Mouse (Mus musculus) ES-E14 (cell line): Measurements from ENCODE around the gene Acot11. TPM values are rescaled to one million over a fixed set of nuclear protein-coding genes. Genes with fewer than 3 reads are reported as not detected.

ENCODE experiments used
- DNase-seq: peaks from one replicate; pipeline ENCODE4 v3.0.0-alpha.2; 2013; ENCODE audit warnings: low read depth, low spot score
- H3K27ac ChIP-seq: 2 replicates; pipeline ENCODE4 v1.5.1; 2012; ENCODE audit warnings: low read depth, mild to moderate bottlenecking, low read length, moderate library complexity, mixed read lengths; ENCODE audit not compliant: poor library complexity, insufficient read depth, severe bottlenecking
- H3K36me3 ChIP-seq: 2 replicates; pipeline ENCODE4 v1.6.1; 2012; ENCODE audit warnings: mild to moderate bottlenecking, low read length, moderate library complexity, mixed read lengths; ENCODE audit not compliant: control insufficient read depth, poor library complexity, insufficient read depth, severe bottlenecking
- H3K4me1 ChIP-seq, 2 experiments: fragments of 150-350 bp in 1 of 2; sonication (generic) in 1 of 2; 2 replicates each; pipeline ENCODE4 v1.6.1; 2012; ENCODE audit warnings: low read length in 2 of 2, mild to moderate bottlenecking in 1 of 2, mixed read lengths in 1 of 2; ENCODE audit not compliant: control insufficient read depth in 2 of 2, insufficient read depth in 2 of 2, poor library complexity in 1 of 2
- H3K4me3 ChIP-seq, 2 experiments: fragments of 150-350 bp in 1 of 2; sonication (generic) in 1 of 2; 2 replicates each; pipeline ENCODE4 v1.5.1; 2012; ENCODE audit warnings: low read length in 2 of 2, low read depth in 1 of 2, mild to moderate bottlenecking in 1 of 2, mixed read lengths in 1 of 2; ENCODE audit not compliant: insufficient read depth in 1 of 2, poor library complexity in 1 of 2, severe bottlenecking in 1 of 2
- H3K9ac ChIP-seq: 2 replicates; pipeline ENCODE4 v1.6.1; 2012; ENCODE audit warnings: low read depth, mild to moderate bottlenecking, low read length, mixed read lengths; ENCODE audit not compliant: poor library complexity, insufficient read depth, severe bottlenecking
- H3K9me3 ChIP-seq: fragments of 150-350 bp; sonication (generic); 2 replicates; pipeline ENCODE4 v1.6.1; 2012; ENCODE audit warnings: low read depth, mild to moderate bottlenecking, low read length; ENCODE audit not compliant: control insufficient read depth, insufficient read depth
- CHD2 ChIP-seq: IDR thresholded peaks from 2 replicates; pipeline ENCODE4 v1.6.1; 2014; ENCODE audit warnings: mild to moderate bottlenecking, low read depth, low read length, inconsistent platforms
- HCFC1 ChIP-seq: IDR thresholded peaks from 2 replicates; pipeline ENCODE4 v1.6.1; 2012; ENCODE audit warnings: low read length, inconsistent platforms, borderline replicate concordance; ENCODE audit not compliant: insufficient read depth
- MAFK ChIP-seq: IDR thresholded peaks from 2 replicates; pipeline ENCODE4 v1.6.1; 2014; ENCODE audit warnings: mild to moderate bottlenecking, low read depth, low read length, inconsistent platforms; ENCODE audit not compliant: insufficient read depth
- ZC3H11A ChIP-seq: IDR thresholded peaks from 2 replicates; pipeline ENCODE4 v1.6.1; 2012; ENCODE audit warnings: low read depth, mild to moderate bottlenecking, inconsistent platforms, low read length, borderline replicate concordance
- ZNF384 ChIP-seq: IDR thresholded peaks from 2 replicates; pipeline ENCODE4 v1.6.1; 2012; ENCODE audit warnings: low read depth, low read length, inconsistent platforms
- in situ Hi-C, 2 experiments: fragments of 600-800 bp; cut with MboI; formaldehyde crosslinking; loops; one replicate each; pipeline ENCODE4 v1.15.1; 2025; ENCODE audit warnings: low sequenced_read_pairs in 2 of 2, inconsistent platforms in 1 of 2; ENCODE audit not compliant: unreplicated experiment in 2 of 2
- total RNA-seq: library from RNA; depleted of rRNA; stranded (reverse); fragments of 300-350 nt; gene quantifications from 2 replicates; pipeline ENCODE4 v1.2.3, GENCODE M21; 2012; rRNA removed

The Acot11 gene
- 2.1 and 2.5 TPM in 2 replicates for total RNA-seq

DNA sequence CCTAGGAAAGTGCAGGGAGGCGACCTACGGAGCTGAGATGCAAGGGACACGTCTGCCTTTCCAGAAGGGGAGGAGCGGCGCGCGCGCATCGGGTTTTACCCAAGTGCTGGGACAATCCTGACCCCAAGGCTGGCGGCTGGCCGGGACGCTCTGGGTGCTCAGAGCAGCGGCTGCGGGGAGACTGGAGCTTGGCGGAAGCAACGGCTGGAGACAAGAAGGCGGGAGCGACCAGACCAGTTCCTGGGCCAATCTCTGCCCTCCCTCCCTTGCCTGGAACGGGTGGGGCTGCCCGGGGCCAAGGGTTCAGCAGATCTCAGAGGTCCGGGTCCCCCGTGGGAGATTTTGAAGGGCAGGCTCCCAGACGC is at the start of gene Acot11:
Gene Acot11, minus strand, starts transcription at position 89 of the 365 bp plus-strand sequence.
- Histone ChIP-seq H3K4me3 (peak within 1 kb of the TSS; percentile 37 to 49), H3K4me1 (0 out of 4 replicates have a peak, but pooled peaks cover 0 to 4% of the 10 kb centered on the region in 2 experiments)
- TF ChIP-seq MAFK (no peak), ZC3H11A (no peak), HCFC1 (no peak), ZNF384 (no peak), CHD2 (no peak)

DNA sequence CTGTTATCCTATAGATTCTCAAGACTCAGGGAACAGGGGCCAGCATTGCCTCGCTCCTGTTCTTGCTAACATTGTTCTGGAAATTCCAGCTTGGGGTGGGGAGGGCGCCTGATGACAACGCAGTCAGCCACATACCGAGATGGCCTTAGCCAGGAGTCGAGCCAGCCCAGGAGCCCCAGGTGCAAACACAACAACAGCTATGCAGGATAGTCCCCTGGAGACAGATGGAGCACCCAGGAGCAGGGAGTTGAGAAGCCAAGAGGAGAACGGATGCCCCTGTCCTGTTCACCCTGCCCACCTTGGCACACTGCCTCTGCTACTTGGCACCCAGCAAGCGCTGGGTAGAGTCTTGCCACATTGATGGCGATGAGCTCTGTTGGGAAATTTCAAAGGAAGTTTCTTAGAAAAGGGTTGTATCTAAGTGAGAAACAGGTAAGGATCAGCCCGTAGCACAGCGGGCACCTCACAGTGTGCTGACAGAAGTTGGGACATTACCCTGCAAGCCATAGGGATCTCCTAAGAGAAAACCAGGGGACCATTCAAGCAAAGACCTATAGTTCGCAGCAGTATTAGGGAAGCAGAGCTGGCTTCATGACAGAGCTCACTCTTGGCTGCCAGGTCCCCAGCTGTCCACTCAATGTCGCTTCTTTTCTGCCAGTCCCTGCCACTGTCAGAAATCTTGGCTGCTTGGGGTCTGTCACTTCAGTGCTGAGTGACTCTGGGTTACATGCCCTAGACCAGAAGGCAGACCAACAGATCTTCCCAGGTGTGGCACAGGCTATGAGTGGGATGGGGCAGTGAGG is 43.7 kb upstream of the Acot11 start:
- peak overlapping the region; percentile 20 to 47 for H3K4me3 ChIP-seq
- H3K27ac ChIP-seq: peak overlapping the region; percentile 99
- peaks cover 3 to 21% of the 10 kb centered on the region in 2 experiments for H3K4me1 ChIP-seq
- no peak for DNase-seq
- no peaks in the 10 kb centered on the region for H3K36me3 ChIP-seq
- TF ChIP-seq MAFK (no peak), ZNF384 (no peak), CHD2 (no peak), HCFC1 (no peak), ZC3H11A (no peak)
- in situ Hi-C loops: loop anchor here in 1 of 2 experiments (10.0 kb wide), 1 partner anchor 56 kb away; no protein-coding TSS in a partner anchor
- H3K9me3 ChIP-seq: no peaks in the 10 kb centered on the region
- H3K9ac ChIP-seq: peak overlapping the region; percentile 56

More for the DNA sequence above, at the start of gene Acot11:
- in situ Hi-C loops: loop anchor here in 1 of 2 experiments (25.0 kb wide), 1 partner anchor 557 kb away; the partner anchor contains the start of gene Ndc1
- H3K36me3 ChIP-seq: no peaks in the 10 kb centered on the region
- no peaks in the 10 kb centered on the region for H3K9me3 ChIP-seq
- no peak within 1 kb of the TSS for H3K27ac ChIP-seq
- H3K9ac ChIP-seq: peak within 1 kb of the TSS; percentile 8; the same call in 1 of the 2 replicates
- no peak for DNase-seq

GRCm38 (mm10) chr4:106847591-106848289 is 42.9 kb upstream of the Acot11 start:
- Histone ChIP-seq H3K9ac (peak overlapping the region; percentile 70), H3K4me3 (peak overlapping the region; percentile 47 to 56), H3K4me1 (peaks cover 3 to 22% of the 10 kb centered on the region in 2 experiments; a peak in 3 of 4 replicates), H3K36me3 (no peaks in the 10 kb centered on the region), H3K9me3 (no peaks in the 10 kb centered on the region), H3K27ac (peak overlapping the region; percentile 99)
- DNase-seq: no peak
- in situ Hi-C loops: loop anchor here in 1 of 2 experiments (10.0 kb wide), 1 partner anchor 57 kb away; no protein-coding TSS in a partner anchor
- TF ChIP-seq ZNF384: no peak
- TF ChIP-seq ZC3H11A: 0 out of 2 replicates have a peak, but pooled peaks have one; percentile 4
- TF ChIP-seq HCFC1: no peak
- TF ChIP-seq MAFK: no peak
- peak; percentile 28; the same call in 1 of the 2 replicates for TF ChIP-seq CHD2

DNA sequence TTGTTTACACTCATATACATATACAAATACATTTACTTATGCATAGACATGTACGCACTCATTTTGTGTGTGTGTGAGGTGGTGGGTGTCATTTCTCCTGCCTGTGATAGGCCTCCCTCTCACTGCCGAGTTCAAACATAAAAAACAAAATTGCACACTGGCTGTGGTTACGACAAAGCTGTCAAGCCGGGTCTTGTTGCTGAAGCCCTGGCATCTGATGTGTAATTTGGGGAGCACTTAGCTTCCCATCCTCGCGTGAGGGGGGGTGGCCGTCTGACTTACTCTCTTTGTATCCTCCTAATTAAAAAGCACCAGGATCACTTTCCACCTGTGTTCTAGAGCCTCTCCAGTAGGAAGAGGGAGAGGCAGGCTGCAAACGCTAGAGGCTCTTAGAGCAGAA is 37.8 kb upstream of the Acot11 start:
- H3K4me1 ChIP-seq: peaks cover 11 to 19% of the 10 kb centered on the region in 2 experiments; a peak in 3 of 4 replicates
- in situ Hi-C loops: loop anchor here in 1 of 2 experiments (10.0 kb wide), 1 partner anchor 62 kb away; no protein-coding TSS in a partner anchor
- TF ChIP-seq CHD2 (no peak), ZNF384 (no peak), MAFK (no peak), ZC3H11A (no peak), HCFC1 (no peak)
- H3K9me3 ChIP-seq: no peaks in the 10 kb centered on the region
- H3K27ac ChIP-seq: no peak overlapping the region
- DNase-seq: no peak
- H3K9ac ChIP-seq: no peak overlapping the region
- no peaks in the 10 kb centered on the region for H3K36me3 ChIP-seq
- no peak overlapping the region for H3K4me3 ChIP-seq
